Comparison of ENCODE assay signal across 8 mouse cellular contexts in the genomic region with DNA sequence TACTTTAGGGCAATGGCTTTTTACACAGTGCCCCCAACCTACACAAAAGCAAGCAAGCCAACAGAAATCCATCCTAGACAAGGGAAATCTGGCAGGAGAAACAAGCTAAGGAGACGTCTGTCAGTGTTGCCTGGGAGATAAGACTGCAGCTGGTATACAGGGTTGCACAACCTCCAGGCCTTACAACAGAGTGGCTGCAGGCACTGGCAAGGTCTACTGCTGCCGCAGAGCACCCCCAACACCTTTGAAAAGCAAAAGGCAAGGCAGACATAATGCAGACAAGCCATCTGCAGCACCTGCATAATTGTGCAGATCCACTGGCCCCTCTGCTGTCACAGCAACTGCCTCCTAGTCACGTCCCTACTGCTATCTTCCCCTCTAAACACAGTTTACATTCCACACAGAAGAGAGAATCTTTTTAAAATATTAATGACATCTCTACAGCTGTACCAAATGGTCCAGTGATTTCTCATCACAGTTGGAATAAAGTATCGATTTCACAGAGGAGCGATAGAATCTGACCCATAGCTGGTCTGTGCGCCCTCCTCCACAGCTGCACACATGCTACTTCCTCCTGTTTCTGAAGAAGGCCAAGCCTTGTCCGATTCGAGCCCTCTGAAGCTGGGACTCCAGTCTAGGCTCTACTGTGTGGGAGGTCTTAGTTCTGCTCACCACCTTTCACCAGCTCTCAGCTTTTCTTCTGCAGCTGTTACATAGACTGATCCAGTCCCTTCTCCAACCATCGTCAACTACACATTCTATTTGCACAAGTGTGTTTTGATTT. TPM values are rescaled to one million over a fixed set of nuclear protein-coding genes. Genes with fewer than 3 reads are reported as not detected.
A peak's percentile ranks its signal among the peaks of the same experiment; 100 is the strongest.
DNase-seq lines count a peak whose midpoint lies in the region; ATAC-seq and TF ChIP-seq lines count a peak whose summit lies in the region.

No protein-coding gene starts in this region.

- no peak for TF ChIP-seq CTCF in kidney, postnatal 0 days (IDR thresholded peaks at IDR 0.05; ENCODE audit: low read depth)

- peaks cover 20% of the 10 kb centered on the region for H3K4me1 ChIP-seq in kidney, postnatal 0 days (replicated peaks; ENCODE audit: insufficient read depth, low read length)
- H3K4me1 ChIP-seq in hindbrain, embryonic 10.5 days (replicated peaks): peaks cover 17% of the 10 kb centered on the region
- peaks cover 15% of the 10 kb centered on the region for H3K4me1 ChIP-seq in stomach, embryonic 15.5 days

- WGBS in kidney, postnatal 0 days: 24% methylated on average over 9 of the region's 9 CpGs
- 53% methylated on average over 9 of the region's 9 CpGs for WGBS in hindbrain, embryonic 10.5 days
- WGBS in stomach, embryonic 15.5 days: 31% methylated on average over 9 of the region's 9 CpGs

- H3K4me3 ChIP-seq in kidney, postnatal 0 days (replicated peaks; ENCODE audit: low read depth, low read length): no peak overlapping the region
- no peak overlapping the region for H3K4me3 ChIP-seq in hindbrain, embryonic 10.5 days
- no peak overlapping the region for H3K4me3 ChIP-seq in stomach, embryonic 15.5 days (replicated peaks)

- peak; percentile 39 for DNase-seq in kidney, postnatal 0 days (ENCODE audit: low spot score)
- DNase-seq in kidney, adult 8-10 months: no peak
- peak; percentile 31 for DNase-seq in embryo, embryonic 10.5 days (ENCODE audit: low spot score)
- DNase-seq in hindbrain, embryonic 10.5 days (ENCODE audit: low spot score): peak; percentile 14
- DNase-seq in lung, postnatal 10 days: peak; percentile 45
- no peak for DNase-seq in frontal cortex, postnatal 25 days (ENCODE audit: low spot score in 2 of 2)

- H3K27me3 ChIP-seq in kidney, postnatal 0 days (ENCODE audit: insufficient read depth, low read length): no peaks in the 10 kb centered on the region
- no peaks in the 10 kb centered on the region for H3K27me3 ChIP-seq in hindbrain, embryonic 10.5 days (ENCODE audit: insufficient read depth, poor library complexity, severe bottlenecking)
- H3K27me3 ChIP-seq in stomach, embryonic 15.5 days (replicated peaks): no peaks in the 10 kb centered on the region

- H3K4me2 ChIP-seq in kidney, postnatal 0 days (ENCODE audit: low read length): no peak overlapping the region
- H3K4me2 ChIP-seq in stomach, embryonic 15.5 days: no peak overlapping the region

- no peak overlapping the region for H3K9ac ChIP-seq in kidney, postnatal 0 days (ENCODE audit: low read depth, low read length)
- no peak overlapping the region for H3K9ac ChIP-seq in stomach, embryonic 15.5 days

- ATAC-seq in kidney, postnatal 0 days (replicated peaks; ENCODE audit: low FRiP score, low read depth): peak; percentile 62; the same call in 1 of the 2 replicates
- ATAC-seq in stomach, embryonic 15.5 days (ENCODE audit: insufficient read depth, low FRiP score, low read depth): peak; percentile 54; the same call in 1 of the 2 replicates
- no peak for ATAC-seq in CD4-positive, CD25-positive, alpha-beta regulatory T cell, adult 4 months

- H3K9me3 ChIP-seq in kidney, postnatal 0 days (replicated peaks; ENCODE audit: low read length): no peaks in the 10 kb centered on the region
- H3K9me3 ChIP-seq in hindbrain, embryonic 10.5 days: no peaks in the 10 kb centered on the region
- no peaks in the 10 kb centered on the region for H3K9me3 ChIP-seq in stomach, embryonic 15.5 days

- H3K36me3 ChIP-seq in kidney, postnatal 0 days (ENCODE audit: insufficient read depth, low read length): no peaks in the 10 kb centered on the region
- no peaks in the 10 kb centered on the region for H3K36me3 ChIP-seq in hindbrain, embryonic 10.5 days
- H3K36me3 ChIP-seq in stomach, embryonic 15.5 days: no peaks in the 10 kb centered on the region

- H3K27ac ChIP-seq in kidney, postnatal 0 days: peak overlapping the region; percentile 57
- peak overlapping the region; percentile 60 for H3K27ac ChIP-seq in hindbrain, embryonic 10.5 days
- H3K27ac ChIP-seq in stomach, embryonic 15.5 days: peak overlapping the region; percentile 42; the same call in 1 of the 2 replicates

RNA-seq across cellular contexts. Expression of gene Rnf217, which starts 16.1 kb away (rescaled TPM):
- polyA plus RNA-seq in kidney, postnatal 0 days (2015; fragmentation: Nextera tagmentation; extraction: Ambion mirVana): 1.3 and 1.4 TPM in 2 replicates
- 0.95 and 1.0 TPM in 2 replicates for polyA plus RNA-seq in hindbrain, embryonic 10.5 days (2016; fragmentation: Nextera tagmentation; extraction: Ambion mirVana)
- polyA plus RNA-seq in stomach, embryonic 15.5 days (2015; fragmentation: Nextera tagmentation; extraction: Ambion mirVana): 1.8 and 1.9 TPM in 2 replicates
- under 1 TPM in 1 of 2 experiments, not detected in 1; 0.03 TPM for polyA plus RNA-seq in CD4-positive, CD25-positive, alpha-beta regulatory T cell, adult 4 months (2017; shearing (Covaris generic))

Comparison
In these comparisons a context has a peak if more than half of its experiments do, and no peak if none do; other contexts are left out.
1. DNase-seq: peak in kidney, postnatal 0 days (single experiment), embryo, embryonic 10.5 days (single experiment), hindbrain, embryonic 10.5 days (single experiment) and lung, postnatal 10 days (single experiment); none in kidney, adult 8-10 months (0 of 2) and frontal cortex, postnatal 25 days (0 of 2).
2. Peak in every context shown above with its lines, with median percentiles within 50 percentile points of each other: H3K27ac ChIP-seq.